Mouse (Mus musculus) E14TG2a.4 (cell line): ENCODE measurements around the gene Rab43.

Source experiments
- CTCF ChIP-seq: conservative IDR thresholded peaks from 2 replicates; pipeline ENCODE4 v1.5.1; 2014; ENCODE audit warnings: low read length
- NANOG ChIP-seq: IDR thresholded peaks from 2 replicates; pipeline ENCODE4 v1.6.1; 2014; ENCODE audit warnings: borderline replicate concordance, low read length, mixed read lengths

- TF ChIP-seq CTCF (no peak), NANOG (no peak)
Measured at GRCm38 (mm10) chr6:87774466-87774865, 37.5 kb downstream of the Rab43 start.
